Mouse (Mus musculus) liver, embryonic 14.5 days (tissue): Measurements from ENCODE around the gene Atp13a2. TPM values are rescaled to one million over a fixed set of nuclear protein-coding genes. Genes with fewer than 3 reads are reported as not detected.

Experiments
- ATAC-seq: fragments of 200-750 bp; cut with Nextera tagmentation; 2 replicates; pipeline ENCODE4 v1.8.0; 2017; ENCODE audit warnings: moderate number of reproducible peaks, mild to moderate bottlenecking, moderate library complexity; ENCODE audit not compliant: insufficient read depth
- DNase-seq, 3 experiments: peaks; one replicate each; pipeline ENCODE4 v3.0.0-alpha.2; 2012 to 2013; ENCODE audit warnings: low read depth in 3 of 3, low spot score in 3 of 3
- H3K27ac ChIP-seq: fragments of 300-500 bp; sonication (generic); 2 replicates; pipeline ENCODE4 v1.5.1; 2014; ENCODE audit warnings: moderate library complexity, mild to moderate bottlenecking, control low read depth, inconsistent platforms
- H3K27me3 ChIP-seq: fragments of 300-500 bp; sonication (generic); 2 replicates; pipeline ENCODE4 v1.6.1; 2014; ENCODE audit warnings: mild to moderate bottlenecking, low read length, moderate library complexity; ENCODE audit not compliant: control insufficient read depth, insufficient read depth
- H3K36me3 ChIP-seq: fragments of 300-500 bp; sonication (generic); replicated peaks from 2 replicates; pipeline ENCODE4 v1.6.1; 2014; ENCODE audit warnings: low read depth; ENCODE audit not compliant: control insufficient read depth, insufficient read depth
- H3K4me1 ChIP-seq, 2 experiments: fragments of 200-500 bp in 1 of 2; fragments of 300-500 bp in 1 of 2; sonication (generic) in 1 of 2; replicated peaks; 2 replicates each; pipeline ENCODE4 v1.6.1; 2012 to 2014; ENCODE audit warnings: antibody characterized with exemption in 1 of 2, inconsistent platforms in 1 of 2, low read length in 1 of 2; ENCODE audit not compliant: control insufficient read depth in 2 of 2, insufficient read depth in 2 of 2
- H3K4me2 ChIP-seq: fragments of 300-500 bp; sonication (generic); 2 replicates; pipeline ENCODE4 v1.6.1; 2014; ENCODE audit warnings: low read depth, mild to moderate bottlenecking, control low read depth, moderate library complexity
- H3K4me3 ChIP-seq, 2 experiments: fragments of 200-500 bp in 1 of 2; fragments of 300-500 bp in 1 of 2; sonication (generic) in 1 of 2; 2 replicates each; pipeline ENCODE4 v1.5.1; 2012 to 2014; ENCODE audit warnings: low read depth in 2 of 2, low read length in 2 of 2, mild to moderate bottlenecking in 2 of 2, control low read depth in 1 of 2, inconsistent platforms in 1 of 2, moderate library complexity in 1 of 2; ENCODE audit not compliant: insufficient read depth in 1 of 2
- H3K9ac ChIP-seq: fragments of 300-500 bp; sonication (generic); replicated peaks from 2 replicates; pipeline ENCODE4 v1.6.1; 2014; ENCODE audit warnings: mild to moderate bottlenecking, control low read depth, moderate library complexity
- H3K9me3 ChIP-seq: fragments of 300-500 bp; sonication (generic); 2 replicates; pipeline ENCODE4 v1.6.1; 2016; ENCODE audit warnings: low read length, mixed read lengths; ENCODE audit not compliant: control insufficient read depth
- CTCF ChIP-seq: IDR thresholded peaks from 2 replicates; pipeline ENCODE4 v1.5.1; 2016; ENCODE audit warnings: antibody characterized with exemption, low read depth, control low read depth
- EP300 ChIP-seq: IDR thresholded peaks from 2 replicates; pipeline ENCODE4 v1.6.1; 2016; ENCODE audit warnings: antibody characterized with exemption, low read depth
- WGBS: fragments of 180-500 bp; shearing (Covaris S2); extraction: QIAGEN DNeasy Blood & Tissue Kit; methylation state at CpG from one replicate; pipeline ENCODE4 v1.1.7; 2014; ENCODE audit not compliant: insufficient replicate concordance; 5-methylcytosine and 5-hydroxymethylcytosine counted together
- polyA plus RNA-seq, 2 experiments: library from polyadenylated mRNA; depleted of rRNA in 1 of 2; stranded (reverse) in 1 of 2; unstranded in 1 of 2; fragments of >200 nt; fragmentation: Nextera tagmentation in 1 of 2; extraction: Ambion mirVana in 1 of 2; gene quantifications; 2 replicates each; pipeline versions ENCODE4 v1.2.1 to v1.2.3; 2012 to 2014

Gene Atp13a2
- polyA plus RNA-seq, 2 experiments = 11.4 to 17.9 TPM

DNA sequence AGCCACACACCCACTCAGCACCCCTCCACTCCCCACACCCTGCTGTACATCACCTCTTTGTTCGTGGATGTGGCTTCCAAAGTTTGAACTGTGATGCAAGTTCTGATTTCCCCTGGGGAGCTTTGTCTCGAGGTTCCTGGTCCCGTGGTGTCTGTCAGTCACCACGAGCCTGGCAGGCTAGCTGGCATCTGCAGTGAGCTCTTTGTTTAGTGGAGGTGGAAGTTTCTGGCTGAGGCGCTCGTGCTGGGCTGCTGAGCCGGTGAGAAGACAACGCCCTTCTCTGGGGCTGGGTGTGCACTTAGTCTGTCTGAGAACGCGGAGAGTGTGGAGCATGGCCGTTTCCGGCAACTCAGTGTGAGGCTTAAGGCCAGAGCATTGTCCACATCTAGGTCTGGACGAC is 15.0 kb upstream of the Atp13a2 start:
- Histone ChIP-seq H3K27ac (no peak overlapping the region), H3K27me3 (no peaks in the 10 kb centered on the region), H3K4me1 (peaks cover 0 to 2% of the 10 kb centered on the region in 2 experiments; a peak in 2 of 4 replicates), H3K36me3 (peaks cover 17% of the 10 kb centered on the region), H3K4me3 (no peak overlapping the region), H3K9me3 (no peaks in the 10 kb centered on the region), H3K4me2 (no peak overlapping the region), H3K9ac (no peak overlapping the region)
- ATAC-seq = no peak
- no peak for DNase-seq
- WGBS = 73% methylated on average over 13 of the region's 13 CpGs
- TF ChIP-seq CTCF (no peak), EP300 (no peak)

DNA sequence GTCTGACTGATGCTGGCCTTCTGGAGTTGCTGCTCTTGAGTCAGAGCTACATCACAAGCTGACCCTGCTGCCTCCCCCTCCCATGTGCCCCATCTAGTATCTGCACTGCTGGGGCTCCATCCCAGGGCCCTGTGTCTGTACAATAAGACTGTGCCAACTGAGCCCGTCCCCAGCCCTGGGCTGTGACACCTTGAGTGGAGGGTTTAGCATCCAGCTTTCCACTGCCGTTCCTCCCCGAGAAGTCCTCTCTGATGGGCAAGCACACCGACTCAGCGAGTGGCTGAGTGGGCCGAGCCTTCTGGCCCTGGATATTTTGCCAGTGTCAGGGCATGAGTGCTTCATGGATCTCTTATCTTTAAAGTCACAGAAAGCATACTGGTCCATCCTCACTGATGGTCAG is 12.3 kb upstream of the Atp13a2 start:
- ATAC-seq (no peak), DNase-seq (no peak)
- Histone ChIP-seq H3K36me3 (peaks cover 18% of the 10 kb centered on the region), H3K9ac (no peak overlapping the region), H3K9me3 (no peaks in the 10 kb centered on the region), H3K4me3 (no peak overlapping the region), H3K27me3 (no peaks in the 10 kb centered on the region), H3K4me1 (peaks cover 0 to 10% of the 10 kb centered on the region in 2 experiments; a peak in 2 of 4 replicates), H3K27ac (no peak overlapping the region), H3K4me2 (no peak overlapping the region)
- WGBS = 82% methylated on average over 6 of the region's 6 CpGs
- TF ChIP-seq CTCF (no peak), EP300 (no peak)

DNA sequence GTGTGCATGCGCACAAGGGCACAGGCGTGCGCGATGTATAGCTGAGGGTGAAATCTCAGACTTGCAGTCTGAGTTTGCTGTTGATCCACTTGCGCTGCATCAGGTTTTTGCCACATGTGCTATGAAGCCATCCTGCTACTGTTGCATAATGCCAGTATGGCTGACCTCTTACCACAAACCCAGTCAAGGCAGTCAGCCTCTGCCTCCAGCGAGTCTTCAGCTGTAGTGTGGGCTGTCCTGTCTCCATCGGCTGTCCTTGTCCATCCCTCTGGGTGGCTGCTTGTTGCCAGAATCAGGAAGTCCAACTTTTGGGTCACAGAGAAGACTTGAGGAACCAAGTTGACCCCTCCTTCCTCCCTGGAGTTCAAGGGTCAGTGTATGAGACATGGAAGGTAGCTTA is 11.3 kb upstream of the Atp13a2 start:
- 79% methylated on average over 7 of the region's 7 CpGs for WGBS
- peaks cover 17% of the 10 kb centered on the region for H3K36me3 ChIP-seq
- no peaks in the 10 kb centered on the region for H3K27me3 ChIP-seq
- peaks cover 0 to 10% of the 10 kb centered on the region in 2 experiments; a peak in 2 of 4 replicates for H3K4me1 ChIP-seq
- H3K4me3 ChIP-seq = no peak overlapping the region
- no peak overlapping the region for H3K9ac ChIP-seq
- TF ChIP-seq EP300 = no peak
- TF ChIP-seq CTCF = no peak
- no peak overlapping the region for H3K4me2 ChIP-seq
- no peak overlapping the region for H3K27ac ChIP-seq
- DNase-seq = no peak
- no peak; the same call in 1 of the 2 replicates for ATAC-seq
- H3K9me3 ChIP-seq = no peaks in the 10 kb centered on the region

DNA sequence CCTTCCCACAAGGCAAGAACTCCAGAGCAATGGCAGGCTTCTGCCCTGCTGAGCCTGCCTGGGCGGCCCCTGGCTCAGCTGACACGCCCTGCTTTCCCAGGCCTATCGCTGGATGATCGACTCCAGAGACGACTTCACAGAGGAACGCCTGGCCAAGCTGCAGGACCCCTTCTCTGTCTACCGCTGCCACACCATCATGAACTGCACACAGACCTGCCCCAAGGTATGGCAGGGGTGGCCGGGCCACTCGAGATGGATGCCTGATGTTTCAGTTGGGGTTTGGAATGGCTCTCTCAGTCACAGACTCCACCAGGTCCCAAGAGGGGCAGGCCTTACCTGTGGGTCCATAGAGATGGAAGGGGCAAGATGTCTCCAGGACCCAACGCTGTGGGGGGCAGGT is 9.4 kb upstream of the Atp13a2 start:
- Histone ChIP-seq H3K4me2 (no peak overlapping the region), H3K27me3 (no peaks in the 10 kb centered on the region), H3K9me3 (no peaks in the 10 kb centered on the region), H3K4me3 (no peak overlapping the region), H3K27ac (no peak overlapping the region), H3K36me3 (peaks cover 8% of the 10 kb centered on the region), H3K4me1 (peaks cover 0 to 10% of the 10 kb centered on the region in 2 experiments; a peak in 2 of 4 replicates), H3K9ac (no peak overlapping the region)
- ATAC-seq = no peak
- no peak for DNase-seq
- TF ChIP-seq CTCF = no peak
- TF ChIP-seq EP300 = no peak
- 57% methylated on average over 10 of the region's 10 CpGs for WGBS

DNA sequence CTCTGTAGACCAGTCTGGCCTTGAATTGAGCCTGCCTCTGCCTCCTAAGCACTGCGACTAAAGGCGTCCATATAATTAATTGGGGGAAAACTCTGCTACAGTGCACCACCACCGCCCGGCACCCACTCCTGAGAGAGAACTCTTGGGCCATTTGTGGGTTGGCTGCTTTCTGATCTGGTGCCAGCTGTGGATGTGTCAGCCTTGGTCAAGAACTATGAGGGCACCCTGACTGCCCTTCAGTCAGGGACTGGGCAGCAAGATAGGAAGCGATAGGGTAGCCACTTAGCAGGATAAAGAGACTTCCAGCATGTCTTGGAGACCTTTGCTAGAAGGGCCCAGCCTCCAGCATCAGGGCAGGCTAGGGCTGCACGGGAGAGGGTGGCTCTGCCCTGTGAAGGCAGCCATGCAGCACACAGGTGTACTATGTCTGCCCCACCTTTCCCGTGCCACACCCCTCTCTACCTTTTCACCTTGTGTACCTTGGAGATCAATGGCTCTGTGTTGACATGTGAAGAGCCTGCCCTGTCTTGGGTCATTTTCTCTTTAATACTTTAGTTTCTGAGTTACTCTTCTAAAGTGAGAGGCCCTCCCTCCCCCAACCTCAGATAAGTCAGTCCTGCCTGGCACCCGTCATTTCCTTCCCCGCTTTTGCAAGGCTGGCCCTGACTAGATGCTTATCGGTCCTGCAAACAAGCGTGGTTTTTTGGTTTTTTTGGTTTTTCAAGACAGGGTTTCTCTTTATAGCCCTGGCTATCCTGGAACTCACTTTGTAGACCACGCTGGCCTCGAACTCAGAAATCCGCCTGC is 8.6 kb upstream of the Atp13a2 start:
- WGBS = 42% methylated on average over 14 of the region's 14 CpGs
- Histone ChIP-seq H3K36me3 (peaks cover 8% of the 10 kb centered on the region), H3K9ac (no peak overlapping the region), H3K27me3 (no peaks in the 10 kb centered on the region), H3K4me1 (peaks cover 0 to 12% of the 10 kb centered on the region in 2 experiments; a peak in 2 of 4 replicates), H3K4me2 (no peak overlapping the region), H3K4me3 (no peak overlapping the region), H3K27ac (no peak overlapping the region), H3K9me3 (no peaks in the 10 kb centered on the region)
- ATAC-seq (no peak), DNase-seq (no peak)
- TF ChIP-seq EP300 (no peak), CTCF (no peak)
